Mouse (Mus musculus): Measurements from ENCODE around the gene Ubl7. TPM values are rescaled to one million over a fixed set of nuclear protein-coding genes. Genes with fewer than 3 reads are reported as not detected.

Gene Ubl7
- total RNA-seq (2023) = 10 to 100 TPM; 68.9 to 77.2 TPM

GRCm38 (mm10) chr9:57910254-57911160 is at the start of gene Ubl7:
Ubl7 (plus strand) TSS chr9:57910979.

GRCm38 (mm10) chr9:57939431-57940348 is 28.9 kb downstream of the Ubl7 start, which contains the start of gene Sema7a:
Sema7a (plus strand) TSS chr9:57940112.

Other genes starting within 250 kb of the Ubl7 start
- not detected for gene Cyp1a2, start 227.3 kb upstream of the Ubl7 start, total RNA-seq (2023)
- not detected for gene Cyp1a1, start 223.1 kb upstream of the Ubl7 start, total RNA-seq (2023)
- gene Edc3, start 202.4 kb upstream of the Ubl7 start, total RNA-seq (2023) = 10 to 100 TPM; 14.9 to 15.0 TPM
- gene Clk3, start 145.1 kb upstream of the Ubl7 start, total RNA-seq (2023) = 100 to 1,000 TPM; 227 to 232 TPM
- 10 to 100 TPM; 17.9 to 19.7 TPM for gene Arid3b, start 74.2 kb upstream of the Ubl7 start, total RNA-seq (2023)
- 1 to 10 TPM in 1 of 2 experiments, under 1 TPM in 1; 0.88 to 1.4 TPM for gene Sema7a, start 29.1 kb downstream of the Ubl7 start, total RNA-seq (2023)
- gene Cyp11a1, start 95.4 kb downstream of the Ubl7 start, total RNA-seq (2023) = not detected
- gene Stra6, start 152.8 kb downstream of the Ubl7 start, total RNA-seq (2023) = not detected
- not detected for gene Ccdc33, start 207.8 kb downstream of the Ubl7 start, total RNA-seq (2023)

All from monocyte, adult 59 days (primary cell).